Mouse (Mus musculus) right cerebral cortex, postnatal 4 days (tissue): ENCODE measurements around the gene Cfap299.
"Not testable (repeated sequence)": the region's sequence is repeated elsewhere in the genome, so short reads cannot be mapped to it uniquely, and the experiment has no call there.

Experiments
- DNase-seq: peaks from one replicate; pipeline ENCODE4 v3.0.0-alpha.2; 2022

Cfap299 gene

GRCm38 (mm10) chr5:98328848-98329624 is at the start of gene Cfap299:
Gene Cfap299 (plus strand): TSS chr5:98329304.
- peak; percentile 90 for DNase-seq

GRCm38 (mm10) chr5:98281993-98282392 is 47.1 kb upstream of the Cfap299 start:
- no peak for DNase-seq

DNA sequence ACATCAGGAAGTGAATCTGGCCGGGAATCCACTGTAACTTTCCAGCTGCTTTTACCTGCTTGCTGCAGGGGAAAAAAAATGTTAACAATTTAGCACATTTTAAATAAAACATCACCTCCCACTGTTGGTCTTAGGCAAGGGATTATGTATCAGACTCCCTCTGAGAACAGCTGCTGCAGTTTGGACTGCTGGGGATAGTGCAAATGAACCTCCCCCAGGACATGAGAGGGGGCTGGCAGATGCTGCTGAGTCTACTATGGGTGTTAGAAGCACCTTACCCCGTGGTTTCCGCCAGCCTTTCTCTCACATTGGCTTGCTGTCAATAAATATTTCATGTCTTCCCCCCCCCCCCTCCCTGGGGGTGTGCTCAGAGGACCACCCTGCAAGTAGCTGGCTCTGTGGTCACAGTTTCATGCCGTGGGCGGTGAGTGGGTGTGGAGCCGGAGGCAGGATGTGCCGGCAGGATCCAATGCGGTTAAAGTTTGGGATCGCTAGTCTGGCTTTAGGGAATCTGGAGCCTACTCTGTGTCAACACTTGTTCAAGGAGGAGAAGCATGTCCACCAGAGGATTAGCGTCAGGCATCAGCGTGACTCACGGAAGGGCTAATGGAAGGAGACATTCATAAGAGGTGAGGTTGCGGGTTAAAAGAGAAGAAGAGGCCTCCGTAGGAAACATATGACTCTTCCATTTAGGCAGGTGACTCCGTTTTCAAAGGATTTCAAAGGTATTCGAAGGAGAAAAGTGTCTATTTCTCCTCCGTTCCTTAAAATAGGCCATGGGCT is 45.2 kb upstream of the Cfap299 start:
- DNase-seq: no peak

GRCm38 (mm10) chr5:98290642-98291041 is 38.5 kb upstream of the Cfap299 start:
- no peak for DNase-seq

DNA sequence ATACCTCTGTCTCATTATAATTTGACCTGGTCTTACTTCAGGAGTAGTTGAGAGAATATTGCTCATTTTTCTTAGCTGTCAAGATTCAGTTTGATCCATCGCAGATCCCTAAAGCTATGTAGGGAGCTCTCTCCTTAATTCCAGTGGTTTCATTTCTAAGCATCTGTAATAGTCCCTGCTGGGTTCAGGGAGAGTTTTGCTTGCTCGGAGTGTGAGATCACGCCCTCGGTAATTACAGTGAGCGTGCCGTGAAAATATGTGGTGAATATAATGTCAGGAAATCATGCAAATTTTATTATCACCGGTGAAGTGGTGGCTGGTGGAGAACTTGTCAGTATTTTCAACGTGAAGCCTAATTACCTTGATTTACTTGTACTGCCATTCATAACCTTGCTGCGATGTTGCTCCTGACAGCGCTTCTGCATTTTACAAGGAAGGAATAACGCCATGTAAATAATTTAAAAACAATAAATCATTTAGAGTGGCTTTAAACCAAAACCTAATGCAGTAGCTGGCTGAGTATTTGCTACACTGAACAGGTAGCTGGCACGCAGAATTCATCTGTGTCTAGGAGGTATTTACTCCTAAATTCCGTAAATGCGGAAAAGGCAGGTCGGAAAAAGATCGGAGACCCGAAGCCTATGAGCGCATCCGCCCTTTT is 36.6 kb upstream of the Cfap299 start:
- DNase-seq: no peak

DNA sequence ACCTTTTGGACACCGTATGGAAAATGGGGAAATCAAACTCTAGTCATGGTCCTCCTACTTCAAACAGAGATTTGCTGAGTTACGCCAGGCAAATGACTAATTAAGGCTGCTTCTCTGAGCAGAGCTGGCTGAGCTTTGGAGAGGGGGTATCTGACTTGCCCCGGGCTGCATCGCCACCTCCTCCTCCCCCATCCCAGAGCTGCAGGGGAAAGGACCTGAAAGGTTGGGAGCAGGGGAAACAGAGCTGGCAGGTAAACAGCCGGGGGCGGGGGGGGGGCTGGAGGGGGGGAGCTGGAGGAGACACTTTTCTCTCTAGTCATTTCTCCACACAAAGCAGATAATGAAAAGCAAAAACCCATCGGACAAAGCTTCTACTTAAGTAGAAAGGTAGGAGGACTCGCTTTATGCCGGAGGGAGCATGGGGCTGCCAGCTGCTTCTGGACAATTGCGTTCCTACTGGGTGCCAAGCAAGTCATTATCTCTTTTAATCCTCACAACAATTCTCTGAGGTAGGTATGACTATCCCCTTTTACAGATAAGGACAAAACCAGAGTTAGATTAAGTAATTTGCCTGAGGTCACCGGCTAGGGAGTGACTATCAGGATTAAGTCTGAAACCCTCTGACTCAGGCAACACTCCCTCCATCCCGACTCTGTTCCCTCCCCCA is 35.9 kb upstream of the Cfap299 start:
- no peak for DNase-seq

DNA sequence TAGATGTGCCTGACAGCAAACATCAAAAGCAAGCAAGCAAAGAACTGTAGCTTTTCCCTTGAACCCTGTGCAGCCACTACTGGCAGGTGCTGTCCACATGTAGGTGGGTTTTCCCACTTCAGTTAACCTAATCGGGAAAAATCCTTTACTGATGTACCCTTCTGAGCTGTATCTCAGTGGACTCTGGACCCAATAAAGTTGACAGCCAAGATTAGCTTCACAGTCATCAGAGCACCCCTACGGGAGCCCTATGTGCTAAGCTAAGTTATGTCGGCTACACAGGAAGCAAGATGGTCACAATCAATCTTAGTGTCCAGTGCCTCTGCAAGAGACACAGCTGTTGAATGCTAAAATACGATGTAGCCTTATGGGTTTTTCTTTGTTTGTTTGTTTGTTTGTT is 29.0 kb upstream of the Cfap299 start:
- no peak for DNase-seq

DNA sequence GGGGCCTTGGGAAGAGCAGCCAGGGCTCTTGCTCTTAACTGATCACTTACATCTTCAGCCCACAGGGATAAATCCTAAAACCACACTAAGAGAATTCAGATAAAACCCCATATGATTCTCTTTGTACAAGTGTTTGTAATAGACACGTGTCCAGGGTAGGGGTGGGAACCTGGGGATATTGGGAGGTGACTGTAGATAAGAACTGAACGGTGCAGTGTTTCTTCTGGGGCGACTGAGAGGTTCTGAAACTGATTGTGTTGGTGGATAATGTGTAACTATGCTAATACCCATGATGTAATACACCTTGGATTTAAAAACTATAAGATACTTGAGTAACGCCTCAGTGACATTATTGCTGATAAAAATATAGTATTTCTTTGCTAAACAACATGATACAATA is 23.4 kb upstream of the Cfap299 start:
- DNase-seq: no peak

GRCm38 (mm10) chr5:98306528-98306927 is 22.6 kb upstream of the Cfap299 start:
- no peak for DNase-seq

- no peak for DNase-seq
These were observed 2.5 kb upstream of the Cfap299 start for GRCm38 (mm10) chr5:98326625-98327024.

GRCm38 (mm10) chr5:98343751-98344150 is 14.6 kb downstream of the Cfap299 start:
- not testable (repeated sequence) for DNase-seq

DNA sequence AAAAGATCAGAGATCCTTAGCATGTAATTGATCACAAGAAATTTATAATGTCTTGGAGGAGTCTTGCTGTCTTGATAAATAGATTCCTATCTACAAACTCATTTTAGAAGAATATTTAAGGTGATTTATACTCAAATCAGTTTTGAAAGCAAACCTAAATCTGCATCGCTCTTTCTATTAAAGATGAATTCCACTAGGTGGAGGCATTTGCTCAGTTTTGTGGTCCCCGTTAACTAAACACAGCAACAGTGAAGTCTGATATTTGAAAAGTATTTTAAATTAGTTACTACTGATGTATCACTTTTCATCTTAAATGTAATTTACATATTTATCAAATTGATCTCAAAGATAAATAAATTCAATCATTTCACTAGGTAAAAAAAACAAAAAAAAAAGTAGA is 15.5 kb downstream of the Cfap299 start:
- DNase-seq: no peak

GRCm38 (mm10) chr5:98346067-98346466 is 17.0 kb downstream of the Cfap299 start:
- DNase-seq: no peak

DNA sequence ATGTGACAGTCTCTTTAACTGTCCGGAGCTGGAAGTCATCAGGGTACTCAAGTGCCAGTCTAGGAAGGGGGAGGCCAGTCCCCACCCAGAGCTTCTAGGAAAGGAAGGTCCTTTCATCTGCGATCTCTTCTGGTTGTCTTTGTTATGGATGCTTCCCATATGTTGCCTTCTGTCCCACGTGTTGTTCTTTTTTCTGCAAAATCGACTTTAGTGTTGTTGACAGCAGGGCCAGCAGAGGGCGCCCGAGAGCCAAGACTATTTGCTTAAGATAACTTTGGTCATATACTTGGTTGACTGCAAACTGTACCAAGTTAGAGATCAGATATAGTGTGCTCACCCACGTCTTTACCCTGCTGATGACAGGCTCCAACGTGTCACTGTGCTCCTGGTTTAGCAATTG is 19.5 kb downstream of the Cfap299 start:
- DNase-seq: peak; percentile 94

- DNase-seq: no peak
These were observed 30.8 kb downstream of the Cfap299 start for GRCm38 (mm10) chr5:98359912-98360311.

GRCm38 (mm10) chr5:98360792-98361419 is 31.8 kb downstream of the Cfap299 start:
- DNase-seq: no peak

DNA sequence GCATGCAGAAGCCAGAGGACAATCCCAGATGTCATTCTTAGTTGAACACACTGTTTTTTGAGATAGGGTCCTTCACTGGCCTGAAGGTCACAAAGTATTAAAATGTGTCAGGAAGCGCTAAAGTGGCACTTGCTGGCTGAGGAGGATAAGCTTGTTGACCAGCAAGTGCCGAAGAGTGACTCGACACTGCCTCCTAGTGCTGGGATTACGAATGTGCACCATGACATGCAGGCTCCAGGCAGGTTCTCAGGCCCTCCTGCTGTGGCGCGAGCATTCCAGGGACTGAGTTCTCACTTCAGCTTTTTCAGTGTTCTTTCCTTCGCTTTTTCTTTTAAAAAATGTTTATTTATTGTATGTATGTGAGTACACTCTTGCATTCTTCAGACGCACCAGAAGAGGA is 34.3 kb downstream of the Cfap299 start:
- DNase-seq: no peak

DNA sequence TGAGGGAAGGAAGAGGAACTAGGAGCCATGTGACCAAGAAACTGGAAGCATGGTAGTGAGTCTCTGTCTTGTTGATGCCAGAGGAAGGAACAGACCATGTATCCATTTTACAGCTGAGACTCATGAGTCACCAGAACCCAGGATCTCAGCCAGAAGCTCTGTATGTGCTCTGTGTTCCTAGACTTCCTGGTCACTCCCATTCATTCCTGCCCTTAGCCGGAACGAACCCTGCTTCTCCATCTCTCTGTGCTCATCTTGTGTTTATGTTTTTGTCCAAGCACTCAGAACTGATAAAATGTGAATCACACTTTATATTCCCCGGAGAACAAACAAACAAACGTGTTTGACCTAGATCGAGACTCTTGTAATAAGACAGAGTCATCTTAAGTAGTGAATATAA is 36.2 kb downstream of the Cfap299 start:
- no peak for DNase-seq

GRCm38 (mm10) chr5:98368822-98369221 is 39.7 kb downstream of the Cfap299 start:
- DNase-seq: no peak

DNA sequence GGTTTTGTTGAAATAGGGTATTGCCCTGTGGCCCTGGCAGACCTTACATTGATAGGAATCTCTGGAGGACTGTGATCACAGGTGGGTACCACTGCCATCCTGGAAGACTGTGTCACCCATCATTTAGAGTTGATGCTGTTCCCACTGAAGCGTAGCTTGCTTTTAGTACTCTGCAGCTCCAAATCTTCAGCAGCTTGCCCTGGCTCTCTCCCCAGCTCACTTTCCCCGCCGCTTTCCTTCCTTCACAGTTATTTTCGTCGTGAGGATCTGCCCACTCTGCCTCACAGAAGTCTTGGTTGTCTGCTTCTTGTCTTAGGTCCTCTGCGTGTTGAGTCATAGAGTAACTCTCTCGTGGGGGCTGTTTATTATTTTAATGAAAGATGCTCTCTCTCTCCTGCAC is 40.3 kb downstream of the Cfap299 start:
- DNase-seq: peak; percentile 27

GRCm38 (mm10) chr5:98376058-98376798 is 47.1 kb downstream of the Cfap299 start:
- DNase-seq: no peak

- no peak for DNase-seq
These were observed 47.6 kb downstream of the Cfap299 start for GRCm38 (mm10) chr5:98376799-98377090.
